In genomic region chr3:35481841-35482240, GRCm38 (mm10) we compare ENCODE assay signal across 10 mouse cellular contexts.
DNase-seq lines count a peak whose midpoint lies in the region; ATAC-seq and TF ChIP-seq lines count a peak whose summit lies in the region.
"Had no signal": no experiment of that assay in that cellular context is flagged by ENCODE, and none has a peak within 500 bp of the region (broad histone marks: within the 10 kb centered on the region; RNA-seq: fewer than 3 reads in every experiment).

No protein-coding gene starts in this region.

- DNase-seq in cerebellum, postnatal 10 days, result peak; percentile 27 to 40
- DNase-seq in cerebellum, adult 11 months, result no peak
- DNase-seq in lung, embryonic 14.5 days, result peak; percentile 3
- no peak for DNase-seq in lung, adult 18-20 months
- DNase-seq in lung, postnatal 14 days, result no peak
- DNase-seq in kidney, adult 11 months, result no peak
- DNase-seq: gastrocnemius, adult 2 months had no signal

- no peak overlapping the region for H3K27ac ChIP-seq in lung, embryonic 14.5 days (ENCODE audit: low read depth)
- H3K27ac ChIP-seq in hindbrain, embryonic 16.5 days (ENCODE audit: low read depth, low read length), result 0 out of 2 replicates have a peak overlapping the region, but pooled peaks have one; percentile 2
- H3K27ac ChIP-seq in neural tube, embryonic 15.5 days (replicated peaks), result no peak overlapping the region; the same call in 1 of the 2 replicates
- H3K27ac ChIP-seq: gastrocnemius, adult 2 months; lung, embryonic 15.5 days had no signal

- no peak overlapping the region for H3K9ac ChIP-seq in lung, embryonic 14.5 days
- no peak overlapping the region for H3K9ac ChIP-seq in hindbrain, embryonic 16.5 days (ENCODE audit: low read depth, low read length)
- H3K9ac ChIP-seq in neural tube, embryonic 15.5 days (replicated peaks), result peak overlapping the region; percentile 36; the same call in 1 of the 2 replicates
- H3K9ac ChIP-seq: lung, embryonic 15.5 days had no signal

- H3K27me3 ChIP-seq in lung, embryonic 14.5 days (ENCODE audit: insufficient read depth, low read length), result 0 out of 2 replicates have a peak, but pooled peaks cover 4% of the 10 kb centered on the region
- H3K27me3 ChIP-seq in hindbrain, embryonic 16.5 days (replicated peaks; ENCODE audit: control insufficient read depth, insufficient read depth, low read length), result no peaks in the 10 kb centered on the region
- 0 out of 2 replicates have a peak, but pooled peaks cover 6% of the 10 kb centered on the region for H3K27me3 ChIP-seq in neural tube, embryonic 15.5 days (replicated peaks)

- TF ChIP-seq CTCF in lung, embryonic 14.5 days (IDR thresholded peaks at IDR 0.05; ENCODE audit: low read depth), result no peak

- H3K4me1 ChIP-seq in lung, embryonic 14.5 days (ENCODE audit: insufficient read depth), result no peaks in the 10 kb centered on the region
- no peaks in the 10 kb centered on the region; the same call in 1 of the 2 replicates for H3K4me1 ChIP-seq in hindbrain, embryonic 16.5 days (ENCODE audit: control insufficient read depth, insufficient read depth, low read depth, low read length)
- H3K4me1 ChIP-seq in neural tube, embryonic 15.5 days, result peaks cover 16% of the 10 kb centered on the region
- H3K4me1 ChIP-seq: lung, embryonic 15.5 days had no signal

- H3K36me3 ChIP-seq in lung, embryonic 14.5 days (ENCODE audit: insufficient read depth), result no peaks in the 10 kb centered on the region
- H3K36me3 ChIP-seq in hindbrain, embryonic 16.5 days (ENCODE audit: control insufficient read depth, insufficient read depth, low read length), result no peaks in the 10 kb centered on the region
- no peaks in the 10 kb centered on the region for H3K36me3 ChIP-seq in neural tube, embryonic 15.5 days
- H3K36me3 ChIP-seq: lung, embryonic 15.5 days had no signal

- no peak for ATAC-seq in lung, embryonic 14.5 days (ENCODE audit: insufficient read depth)
- ATAC-seq in hindbrain, embryonic 16.5 days, result peak; percentile 58; the same call in 1 of the 2 replicates
- ATAC-seq in neural tube, embryonic 15.5 days (ENCODE audit: low FRiP score), result peak; percentile 43; the same call in 1 of the 2 replicates

- 0 out of 2 replicates have a peak overlapping the region, but pooled peaks have one; percentile 23 for H3K4me2 ChIP-seq in lung, embryonic 14.5 days
- peak overlapping the region; percentile 42 for H3K4me2 ChIP-seq in hindbrain, embryonic 16.5 days (ENCODE audit: low read length)
- H3K4me2 ChIP-seq in neural tube, embryonic 15.5 days, result peak overlapping the region; percentile 51
- H3K4me2 ChIP-seq: lung, embryonic 15.5 days had no signal

- H3K9me3 ChIP-seq in lung, embryonic 14.5 days (ENCODE audit: low read depth, low read length), result no peaks in the 10 kb centered on the region
- H3K9me3 ChIP-seq in hindbrain, embryonic 16.5 days (ENCODE audit: control insufficient read depth, low read length), result no peaks in the 10 kb centered on the region
- no peaks in the 10 kb centered on the region for H3K9me3 ChIP-seq in neural tube, embryonic 15.5 days (replicated peaks)
- H3K9me3 ChIP-seq: lung, embryonic 15.5 days had no signal

- H3K4me3 ChIP-seq in lung, embryonic 14.5 days (ENCODE audit: low read depth, low read length), result no peak overlapping the region
- 0 out of 2 replicates have a peak overlapping the region, but pooled peaks have one; percentile 0 for H3K4me3 ChIP-seq in hindbrain, embryonic 16.5 days (ENCODE audit: low read length)
- peak overlapping the region; percentile 13 for H3K4me3 ChIP-seq in neural tube, embryonic 15.5 days (replicated peaks)
- H3K4me3 ChIP-seq: gastrocnemius, adult 2 months; lung, embryonic 15.5 days had no signal

- 38% methylated on average over 11 of the region's 11 CpGs for WGBS in lung, embryonic 14.5 days
- WGBS in hindbrain, embryonic 16.5 days, result 15% methylated on average over 11 of the region's 11 CpGs
- WGBS in neural tube, embryonic 15.5 days, result 14% methylated on average over 11 of the region's 11 CpGs

Comparison
In these comparisons a context has a peak if more than half of its experiments do, and no peak if none do; other contexts are left out.
1. DNase-seq: peak in cerebellum, postnatal 10 days (2 of 2) and lung, embryonic 14.5 days (single experiment); none in cerebellum, adult 11 months (single experiment), lung, adult 18-20 months (0 of 2), lung, postnatal 14 days (single experiment) and kidney, adult 11 months (single experiment).
2. Peak in every context shown above with its lines, with median percentiles within 50 percentile points of each other: H3K4me2 ChIP-seq.